Mouse (Mus musculus) cerebellum, adult 11 months (tissue): ENCODE measurements around the gene Fam57a.

Experiments used
- DNase-seq: peaks from one replicate; pipeline ENCODE4 v3.0.0; 2022

The Fam57a gene

DNA sequence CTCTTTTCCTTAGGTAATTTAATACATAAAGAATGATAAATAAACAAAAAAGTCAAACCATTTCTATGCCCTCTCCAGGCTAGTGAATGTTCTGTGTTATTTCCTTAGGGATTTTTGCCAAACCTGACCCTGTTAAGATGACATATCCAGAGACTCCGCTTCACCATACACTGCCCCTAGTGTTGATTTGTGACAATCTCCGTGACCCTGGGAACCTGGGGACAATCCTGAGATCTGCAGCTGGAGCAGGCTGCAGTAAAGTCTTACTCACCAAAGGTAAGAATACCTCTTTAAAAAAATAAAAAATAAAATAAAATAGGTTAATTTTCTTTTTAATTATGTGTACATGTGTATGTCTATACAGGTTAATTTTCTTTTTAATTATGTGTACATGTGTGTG is 67.8 kb downstream of the Fam57a start:
- DNase-seq: no peak

DNA sequence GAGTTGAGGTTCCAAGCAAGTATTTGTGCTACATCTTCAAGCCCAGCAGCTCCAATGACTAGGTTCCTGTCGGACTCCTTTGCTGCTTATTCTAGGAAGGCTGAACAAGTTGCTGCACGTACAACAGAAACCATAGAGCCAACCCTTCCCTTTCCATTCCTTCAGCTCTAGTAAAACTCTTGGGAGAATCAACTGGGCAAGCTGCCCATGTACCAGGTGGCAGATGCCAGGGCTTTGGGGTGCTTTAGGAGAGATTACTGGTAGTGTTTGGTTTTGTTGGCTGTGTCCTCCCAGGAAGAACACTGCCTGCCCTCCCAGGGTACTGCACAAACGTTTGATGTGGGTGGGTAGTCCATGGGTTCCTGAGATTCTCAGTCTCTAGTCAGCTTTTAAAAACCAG is 72.6 kb downstream of the Fam57a start:
- peak; percentile 64 for DNase-seq

DNA sequence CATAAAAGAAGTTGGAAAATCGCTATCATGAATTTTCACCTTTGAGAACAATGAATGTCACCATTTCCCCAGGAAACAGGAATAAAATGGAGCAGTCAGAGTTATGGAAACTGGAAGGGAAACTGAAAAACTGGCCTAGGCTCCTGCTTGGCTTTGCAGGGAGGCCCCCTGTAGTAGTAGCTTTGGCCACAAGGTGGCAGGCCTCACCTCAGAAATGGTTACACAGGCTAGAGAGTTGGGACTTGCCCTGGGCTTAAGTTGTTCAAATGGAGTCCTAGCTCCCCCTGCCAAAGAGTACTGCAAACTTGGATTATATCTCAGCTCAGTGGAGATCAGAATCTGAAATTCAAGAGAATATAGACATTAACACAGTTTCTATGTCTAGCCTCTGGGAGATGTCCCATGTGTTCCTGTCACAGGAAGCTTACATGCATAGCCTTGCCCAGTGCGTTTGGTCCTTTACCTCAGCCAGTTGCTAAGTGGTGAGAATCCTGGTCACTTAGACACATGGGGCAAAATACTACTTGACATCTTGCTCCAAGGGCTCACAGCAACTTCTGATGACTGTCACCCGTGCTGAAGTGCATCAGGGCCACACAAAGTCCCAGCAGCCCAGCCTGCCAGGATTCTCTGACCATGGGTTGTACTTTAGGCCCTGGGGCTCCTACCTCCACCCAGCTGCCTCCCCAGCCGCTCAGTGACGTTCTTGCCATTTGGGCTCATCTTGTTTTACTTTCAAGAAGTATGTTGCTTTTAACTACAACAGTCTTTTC is 73.9 kb downstream of the Fam57a start:
- DNase-seq: peak; percentile 84

DNA sequence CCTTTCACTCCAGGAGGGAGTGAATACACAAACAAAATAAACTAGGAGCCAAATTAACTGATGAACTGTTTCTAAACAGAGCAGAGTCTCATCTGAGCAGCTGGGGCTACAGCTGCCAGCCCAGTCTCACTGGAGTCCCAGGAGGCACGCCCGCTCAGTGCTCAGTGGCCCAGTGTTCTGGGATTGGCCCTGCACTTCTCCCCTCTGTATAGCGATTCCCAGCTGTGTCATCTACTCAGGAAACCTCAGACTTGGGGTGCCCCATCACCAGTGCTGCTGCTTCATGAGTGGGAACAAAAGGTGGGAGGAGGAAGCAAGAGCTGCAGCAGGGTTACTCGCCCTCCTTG is 74.4 kb downstream of the Fam57a start:
- no peak for DNase-seq

DNA sequence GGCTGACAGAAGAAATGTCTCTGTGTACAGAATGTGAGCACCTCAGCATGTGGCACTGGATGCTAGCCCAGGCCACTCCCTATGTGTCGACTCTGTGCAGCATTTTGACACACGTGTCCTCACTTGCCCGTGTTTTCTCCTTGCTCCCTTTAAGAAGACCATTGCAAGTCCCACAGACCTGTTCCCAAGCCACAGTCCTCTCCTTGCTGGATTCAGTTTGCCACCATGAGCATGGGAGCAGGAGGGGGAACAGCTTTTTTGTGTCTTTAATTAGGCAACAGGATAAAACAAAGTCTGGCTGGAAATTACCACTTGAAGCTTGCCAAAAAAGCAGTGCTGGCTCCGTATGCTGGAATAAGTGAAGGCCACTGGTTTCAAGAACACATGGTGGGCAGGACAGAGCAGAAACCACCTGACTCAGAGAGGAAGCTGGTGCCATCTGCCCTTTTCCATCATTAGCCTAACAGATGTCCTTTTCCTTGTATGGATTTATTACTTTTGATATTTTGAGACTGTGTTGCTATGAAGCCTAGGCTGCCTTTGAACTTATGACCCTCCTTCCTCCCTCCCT is 76.0 kb downstream of the Fam57a start:
- peak; percentile 76 for DNase-seq

DNA sequence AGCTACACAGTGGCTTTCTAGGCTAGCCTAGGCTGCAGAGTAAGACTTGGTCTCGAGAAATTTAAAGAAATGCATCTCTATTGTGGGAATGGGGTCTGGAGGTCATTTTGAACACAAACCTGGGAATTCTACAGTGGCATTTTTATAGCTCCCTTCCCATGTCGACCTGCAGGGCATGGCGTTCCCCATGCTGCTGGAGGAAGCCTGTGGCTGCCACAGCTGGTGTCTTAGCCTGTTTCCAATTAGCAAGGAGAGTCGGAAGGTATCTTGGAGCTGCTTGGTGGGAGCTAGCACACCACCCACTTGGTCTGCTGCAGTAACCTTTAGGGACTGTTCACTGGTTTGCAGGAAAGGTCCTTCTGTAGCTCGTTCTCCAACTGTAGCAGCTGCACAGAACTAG is 76.7 kb downstream of the Fam57a start:
- DNase-seq: no peak

DNA sequence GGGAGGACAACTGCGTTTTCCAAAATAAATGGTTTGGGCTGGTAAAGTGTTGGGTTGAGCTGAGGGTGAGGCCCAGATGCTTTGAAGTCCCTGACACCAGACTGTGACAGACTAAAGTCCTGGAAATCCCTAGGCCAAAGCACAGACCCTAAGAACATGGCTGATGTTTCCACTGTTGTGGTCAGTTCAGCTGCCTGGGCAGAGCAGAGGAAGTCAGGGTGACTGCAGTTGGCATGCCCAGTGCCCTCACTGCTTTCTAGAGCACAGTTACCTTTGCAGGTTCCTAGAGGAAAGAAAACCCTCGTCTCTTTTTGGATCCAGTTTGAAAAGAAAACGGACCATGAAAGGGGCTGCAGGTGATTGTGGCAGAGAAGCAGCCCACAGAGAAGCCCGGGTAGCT is 77.9 kb downstream of the Fam57a start:
- no peak for DNase-seq

DNA sequence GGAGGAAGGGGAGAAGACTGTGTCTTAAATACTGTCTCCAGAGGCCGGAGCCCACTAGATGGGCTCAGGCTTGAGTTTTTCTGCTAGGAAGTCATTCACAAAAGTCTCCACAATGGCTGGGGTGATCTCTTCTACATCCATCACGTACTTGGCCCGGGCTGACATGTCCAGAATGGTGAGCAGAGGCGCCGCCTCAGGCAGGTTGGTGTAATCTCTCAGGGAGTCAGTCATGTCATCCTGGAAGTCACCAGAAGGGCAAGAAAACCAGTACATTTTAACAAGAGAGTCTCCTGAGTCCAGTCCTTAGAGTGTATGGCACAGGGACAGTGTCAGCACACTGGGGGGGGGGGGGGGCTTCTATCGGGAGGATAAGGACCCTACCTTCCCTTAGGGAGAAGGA is 79.0 kb downstream of the Fam57a start:
- DNase-seq: no peak

DNA sequence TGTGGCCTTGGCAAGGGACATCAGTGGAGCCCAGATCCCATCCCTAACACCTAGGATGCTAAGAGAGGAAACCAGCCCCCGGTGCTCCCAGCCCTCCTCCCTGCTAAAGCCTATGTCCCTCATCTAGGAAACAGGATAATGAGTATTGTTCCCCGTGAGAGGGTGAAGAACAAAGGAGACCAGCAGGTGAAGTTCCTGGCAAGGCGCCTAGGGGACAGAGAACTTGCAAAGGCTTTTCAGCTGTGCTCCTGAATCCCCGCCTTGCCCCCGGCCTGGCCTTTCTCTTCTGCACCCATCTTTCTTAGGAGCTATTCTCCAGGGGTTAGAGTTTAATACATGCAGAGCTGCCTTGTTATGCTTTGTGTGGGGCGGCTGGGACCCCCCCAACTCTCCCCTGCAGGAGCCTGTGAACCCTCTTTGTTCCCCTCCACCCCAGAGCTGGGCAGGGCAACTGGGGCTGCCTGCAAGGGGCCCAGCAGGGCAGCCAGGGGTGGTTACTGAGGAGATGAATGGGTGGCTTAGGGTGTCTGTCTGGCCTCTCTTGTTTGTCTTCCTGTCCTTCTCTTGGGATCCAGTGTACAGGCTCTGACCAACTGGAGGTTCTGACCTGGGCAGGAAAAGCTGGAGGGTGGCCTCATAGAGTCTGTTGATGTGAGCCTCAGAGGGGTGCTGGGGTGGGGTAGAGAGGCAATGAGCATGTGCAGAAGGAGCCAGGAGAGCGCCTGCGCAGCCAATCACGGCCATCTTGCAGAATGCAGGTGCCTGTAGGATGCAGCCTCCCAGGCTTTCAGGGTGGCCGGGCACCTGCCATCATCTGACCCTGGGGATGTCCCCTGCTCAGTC is 81.0 kb downstream of the Fam57a start:
- no peak for DNase-seq

DNA sequence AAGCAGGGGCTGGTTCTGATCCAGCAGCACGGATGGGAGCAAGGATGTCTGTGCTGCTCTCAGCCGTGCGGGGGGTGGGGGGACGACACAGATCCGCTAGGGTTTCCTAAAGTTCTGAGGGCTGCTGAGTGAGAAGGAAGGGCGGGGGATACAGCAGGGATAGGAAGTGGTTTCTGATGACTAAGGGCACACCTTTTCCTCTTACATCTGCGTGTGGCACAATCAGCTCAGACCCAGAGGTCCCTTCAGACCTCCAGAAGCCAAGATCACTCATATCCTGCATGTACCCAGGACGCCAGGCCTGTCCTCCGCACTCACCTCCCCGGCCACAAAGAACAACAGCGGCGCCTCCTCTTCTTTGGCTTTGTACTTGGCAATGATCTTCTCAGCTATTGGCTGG is 81.8 kb downstream of the Fam57a start:
- DNase-seq: no peak

DNA sequence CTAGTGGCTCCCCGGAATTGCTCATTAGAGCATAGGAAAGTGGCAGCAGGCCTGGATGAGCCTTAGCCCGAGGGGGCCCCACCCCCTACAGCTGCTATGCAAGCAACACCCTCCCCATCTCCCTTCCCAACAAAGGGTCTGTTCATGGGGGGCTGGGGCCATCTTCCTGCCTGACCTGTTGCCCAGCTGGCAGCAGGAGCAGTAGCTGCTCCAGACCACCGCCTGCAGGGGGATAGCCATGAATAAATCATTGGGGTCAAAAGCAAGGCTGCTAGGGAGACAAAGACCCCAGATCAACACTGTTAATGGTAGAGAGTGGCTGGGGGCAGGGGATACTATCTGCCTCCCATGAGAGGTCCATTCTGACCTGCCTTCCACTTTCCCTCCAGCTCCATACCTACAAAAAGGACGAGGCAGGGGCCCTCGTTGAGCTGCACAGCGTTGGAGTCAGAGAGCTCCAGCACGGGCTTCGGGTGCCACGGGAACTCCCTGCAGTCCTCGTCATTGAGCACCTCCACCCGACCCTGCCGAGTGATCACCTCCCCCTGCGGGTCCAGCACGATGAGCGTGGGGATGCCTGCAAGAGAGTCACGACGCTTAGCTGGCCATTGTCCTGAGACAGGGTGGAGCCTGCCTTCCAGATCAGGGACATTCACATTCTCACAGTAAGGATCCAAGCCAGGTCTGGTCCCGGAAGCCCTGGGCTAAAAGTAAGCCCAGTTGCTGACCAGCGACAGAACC is 83.3 kb downstream of the Fam57a start:
- no peak for DNase-seq
